Mouse (Mus musculus) large intestine, adult 2 months (tissue): Measurements from ENCODE around the gene Stom. TPM values are rescaled to one million over a fixed set of nuclear protein-coding genes. Genes with fewer than 3 reads are reported as not detected.

Source experiments
- DNase-seq: peaks from one replicate; pipeline ENCODE4 v3.0.0-alpha.2; 2012; ENCODE audit warnings: low read depth, low spot score
- WGBS: fragments of 180-500 bp; shearing (Covaris S2); methylation state at CpG from one replicate; pipeline ENCODE4 v1.1.7; 2018; 5-methylcytosine and 5-hydroxymethylcytosine counted together
- polyA plus RNA-seq: library from polyadenylated mRNA; depleted of rRNA; stranded (reverse); fragments of >200 nt; gene quantifications from 2 replicates; pipeline ENCODE4 v1.2.3, GENCODE M21; 2012; rRNA removed

Gene Stom
- polyA plus RNA-seq, result 104 and 161 TPM in 2 replicates

GRCm38 (mm10) chr2:35336388-35337280 lies at the start of gene Stom:
Gene Stom (minus strand): TSS chr2:35336976.
- peak; percentile 96 for DNase-seq
- WGBS, result under 1% methylated on average over 45 of the region's 45 CpGs

- DNase-seq, result no peak
These were observed 48.7 kb upstream of the Stom start for GRCm38 (mm10) chr2:35385441-35385871.

GRCm38 (mm10) chr2:35379306-35379705 lies 42.5 kb upstream of the Stom start:
- 54% methylated on average over 9 of the region's 9 CpGs for WGBS
- no peak for DNase-seq

More at GRCm38 (mm10) chr2:35385441-35385871, 48.7 kb upstream of the Stom start:
- WGBS, result 18% methylated on average over 9 of the region's 9 CpGs

GRCm38 (mm10) chr2:35377600-35377999 lies 40.8 kb upstream of the Stom start:
- WGBS, result 54% methylated on average over 6 of the region's 6 CpGs
- no peak for DNase-seq

- WGBS, result 28% methylated on average over 3 of the region's 3 CpGs
- no peak for DNase-seq
These were observed 36.2 kb upstream of the Stom start for GRCm38 (mm10) chr2:35373003-35373402.

- DNase-seq, result no peak
These were observed 33.9 kb upstream of the Stom start for GRCm38 (mm10) chr2:35370686-35371085.

- no peak for DNase-seq
- 75% methylated on average over 2 of the region's 2 CpGs for WGBS
These were observed 30.9 kb upstream of the Stom start, which contains the start of gene 4930568D16Rik for GRCm38 (mm10) chr2:35367629-35368028. Gene 4930568D16Rik (minus strand): TSS chr2:35367729.

- no peak for DNase-seq
- 34% methylated on average over 5 of the region's 5 CpGs for WGBS
These were observed 12.4 kb upstream of the Stom start for GRCm38 (mm10) chr2:35349184-35349583.

- DNase-seq, result no peak
- 42% methylated on average over 2 of the region's 2 CpGs for WGBS
These were observed 9.2 kb upstream of the Stom start for GRCm38 (mm10) chr2:35345984-35346383.

GRCm38 (mm10) chr2:35342605-35343004 lies 5.8 kb upstream of the Stom start:
- DNase-seq, result no peak
- WGBS, result 39% methylated on average over 3 of the region's 3 CpGs

- no peak for DNase-seq
- 27% methylated on average over 6 of the region's 6 CpGs for WGBS
These were observed 1.9 kb upstream of the Stom start for GRCm38 (mm10) chr2:35338707-35339106.

- DNase-seq, result no peak
- WGBS, result 24% methylated on average over 1 of the region's 1 CpGs
These were observed 1.3 kb upstream of the Stom start for GRCm38 (mm10) chr2:35338036-35338435.

GRCm38 (mm10) chr2:35337419-35337818 lies 643 bp upstream of the Stom start:
- DNase-seq, result no peak
- 49% methylated on average over 10 of the region's 10 CpGs for WGBS

GRCm38 (mm10) chr2:35335620-35336019 lies 1.2 kb downstream of the Stom start:
- DNase-seq, result no peak
- WGBS, result 63% methylated on average over 7 of the region's 7 CpGs

GRCm38 (mm10) chr2:35333670-35334069 lies 3.1 kb downstream of the Stom start:
- DNase-seq, result no peak

- 55% methylated on average over 2 of the region's 2 CpGs for WGBS
- DNase-seq, result no peak
These were observed 5.6 kb downstream of the Stom start for GRCm38 (mm10) chr2:35331205-35331604.

GRCm38 (mm10) chr2:35329061-35329460 lies 7.7 kb downstream of the Stom start:
- WGBS, result 77% methylated on average over 2 of the region's 2 CpGs
- no peak for DNase-seq

GRCm38 (mm10) chr2:35328064-35328792 lies 8.5 kb downstream of the Stom start:
- DNase-seq, result no peak
- WGBS, result 47% methylated on average over 11 of the region's 11 CpGs

GRCm38 (mm10) chr2:35327583-35327982 lies 9.2 kb downstream of the Stom start:
- no peak for DNase-seq
- WGBS, result 53% methylated on average over 10 of the region's 10 CpGs

GRCm38 (mm10) chr2:35326931-35327330 lies 9.8 kb downstream of the Stom start:
- no peak for DNase-seq
- WGBS, result 63% methylated on average over 1 of the region's 1 CpGs

- WGBS, result 55% methylated on average over 10 of the region's 10 CpGs
These were observed 10.8 kb downstream of the Stom start for GRCm38 (mm10) chr2:35325930-35326329.

More at GRCm38 (mm10) chr2:35325930-35326329, 10.8 kb downstream of the Stom start:
- DNase-seq, result no peak
